Mouse (Mus musculus) ES-E14 (cell line): ENCODE measurements around the gene Fpgs.

ENCODE experiments used
- MAFK ChIP-seq: IDR thresholded peaks from 2 replicates; pipeline ENCODE4 v1.6.1; 2014; ENCODE audit warnings: mild to moderate bottlenecking, low read depth, low read length, inconsistent platforms; ENCODE audit not compliant: insufficient read depth
- ZNF384 ChIP-seq: IDR thresholded peaks from 2 replicates; pipeline ENCODE4 v1.6.1; 2012; ENCODE audit warnings: low read depth, low read length, inconsistent platforms

- TF ChIP-seq MAFK (no peak), ZNF384 (no peak)
These were observed 27.1 kb downstream of the Fpgs start for GRCm38 (mm10) chr2:32676821-32677220.
